Mouse (Mus musculus) neural tube, embryonic 13.5 days (tissue): ENCODE measurements at regions not wholly inside any gene's neighbourhood (a gene's known extent, or its start where the extent isn't known, plus 50 kb on each side); places are given as distances from the start of the nearest gene placed in this dataset.

Source experiments
- ATAC-seq: fragments of 200-750 bp; cut with Nextera tagmentation; 2 replicates; pipeline ENCODE4 v1.8.0; 2017; ENCODE audit warnings: low read depth, mild to moderate bottlenecking, moderate TSS enrichment, moderate library complexity
- H3K27ac ChIP-seq: fragments of 300-500 bp; sonication (generic); replicated peaks from 2 replicates; pipeline ENCODE4 v1.5.1; 2015; ENCODE audit warnings: moderate library complexity, mild to moderate bottlenecking, inconsistent platforms
- H3K27me3 ChIP-seq: fragments of 300-500 bp; sonication (generic); 2 replicates; pipeline ENCODE4 v1.6.1; 2015; ENCODE audit warnings: mild to moderate bottlenecking, inconsistent platforms
- H3K36me3 ChIP-seq: fragments of 300-500 bp; sonication (generic); 2 replicates; pipeline ENCODE4 v1.6.1; 2015; ENCODE audit warnings: mild to moderate bottlenecking, inconsistent platforms
- H3K4me1 ChIP-seq: fragments of 300-500 bp; sonication (generic); replicated peaks from 2 replicates; pipeline ENCODE4 v1.6.1; 2015; ENCODE audit warnings: inconsistent platforms
- H3K4me2 ChIP-seq: fragments of 300-500 bp; sonication (generic); 2 replicates; pipeline ENCODE4 v1.6.1; 2015; ENCODE audit warnings: inconsistent platforms, mild to moderate bottlenecking, moderate library complexity
- H3K4me3 ChIP-seq: fragments of 300-500 bp; sonication (generic); 2 replicates; pipeline ENCODE4 v1.5.1; 2015; ENCODE audit warnings: mild to moderate bottlenecking, inconsistent platforms
- H3K9ac ChIP-seq: fragments of 300-500 bp; sonication (generic); 2 replicates; pipeline ENCODE4 v1.6.1; 2015; ENCODE audit warnings: moderate library complexity, mild to moderate bottlenecking, inconsistent platforms
- H3K9me3 ChIP-seq: fragments of 300-500 bp; sonication (generic); 2 replicates; pipeline ENCODE4 v1.6.1; 2016; ENCODE audit warnings: inconsistent platforms
- WGBS: fragments of 180-500 bp; shearing (Covaris S2); methylation state at CpG from one replicate; pipeline ENCODE4 v1.1.7; 2015; 5-methylcytosine and 5-hydroxymethylcytosine counted together

GRCm38 (mm10) chr7:125336826-125337225 lies 107.7 kb upstream of the Kdm8 start:
- 84% methylated on average over 3 of the region's 3 CpGs for WGBS
- no peaks in the 10 kb centered on the region for H3K36me3 ChIP-seq
- no peak overlapping the region for H3K4me2 ChIP-seq
- peaks cover 51% of the 10 kb centered on the region for H3K27me3 ChIP-seq
- ATAC-seq: no peak
- peaks cover 34% of the 10 kb centered on the region for H3K4me1 ChIP-seq
- H3K27ac ChIP-seq: no peak overlapping the region
- H3K9ac ChIP-seq: no peak overlapping the region
- H3K4me3 ChIP-seq: no peak overlapping the region
- H3K9me3 ChIP-seq: no peaks in the 10 kb centered on the region

- Histone ChIP-seq H3K9ac (no peak overlapping the region), H3K36me3 (no peaks in the 10 kb centered on the region), H3K27me3 (peaks cover 37% of the 10 kb centered on the region), H3K4me3 (no peak overlapping the region), H3K4me2 (no peak overlapping the region), H3K27ac (no peak overlapping the region), H3K4me1 (peaks cover 34% of the 10 kb centered on the region), H3K9me3 (no peaks in the 10 kb centered on the region)
- 83% methylated on average over 6 of the region's 6 CpGs for WGBS
- no peak for ATAC-seq
Observed at GRCm38 (mm10) chr7:125338177-125338751, 106.2 kb upstream of the Kdm8 start.

- H3K27ac ChIP-seq: peak overlapping the region; percentile 80
- peaks cover 27% of the 10 kb centered on the region for H3K27me3 ChIP-seq
- H3K4me2 ChIP-seq: peak overlapping the region; percentile 26; the same call in 1 of the 2 replicates
- 35% methylated on average over 14 of the region's 14 CpGs for WGBS
- H3K36me3 ChIP-seq: no peaks in the 10 kb centered on the region
- peak; percentile 84 for ATAC-seq
- no peaks in the 10 kb centered on the region for H3K9me3 ChIP-seq
- H3K9ac ChIP-seq: 0 out of 2 replicates have a peak overlapping the region, but pooled peaks have one; percentile 12
- H3K4me3 ChIP-seq: no peak overlapping the region
- peaks cover 30% of the 10 kb centered on the region for H3K4me1 ChIP-seq
Observed at GRCm38 (mm10) chr7:125340326-125340905, 104.1 kb upstream of the Kdm8 start.

- H3K27me3 ChIP-seq: peaks cover 4% of the 10 kb centered on the region; the same call in 1 of the 2 replicates
- WGBS: 72% methylated on average over 3 of the region's 3 CpGs
- H3K4me3 ChIP-seq: no peak overlapping the region
Observed at GRCm38 (mm10) chr7:125349606-125350005, 94.9 kb upstream of the Kdm8 start.

GRCm38 (mm10) chr7:125354211-125354610 lies 90.3 kb upstream of the Kdm8 start:
- Histone ChIP-seq H3K27ac (no peak overlapping the region), H3K9me3 (no peaks in the 10 kb centered on the region), H3K27me3 (no peaks in the 10 kb centered on the region), H3K4me3 (no peak overlapping the region), H3K4me2 (no peak overlapping the region), H3K9ac (no peak overlapping the region), H3K36me3 (no peaks in the 10 kb centered on the region), H3K4me1 (0 out of 2 replicates have a peak, but pooled peaks cover 6% of the 10 kb centered on the region)
- 96% methylated on average over 1 of the region's 1 CpGs for WGBS
- ATAC-seq: no peak

More at GRCm38 (mm10) chr7:125349606-125350005, 94.9 kb upstream of the Kdm8 start:
- H3K4me2 ChIP-seq: no peak overlapping the region
- no peak overlapping the region for H3K9ac ChIP-seq
- H3K36me3 ChIP-seq: no peaks in the 10 kb centered on the region
- 0 out of 2 replicates have a peak, but pooled peaks cover under 1% of the 10 kb centered on the region for H3K4me1 ChIP-seq
- no peak for ATAC-seq
- H3K9me3 ChIP-seq: no peaks in the 10 kb centered on the region
- H3K27ac ChIP-seq: no peak overlapping the region

- WGBS: 49% methylated on average over 10 of the region's 10 CpGs
- ATAC-seq: no peak
- no peak overlapping the region for H3K4me3 ChIP-seq
- 0 out of 2 replicates have a peak, but pooled peaks cover 6% of the 10 kb centered on the region for H3K4me1 ChIP-seq
- H3K9ac ChIP-seq: no peak overlapping the region
- no peak overlapping the region for H3K27ac ChIP-seq
- H3K4me2 ChIP-seq: no peak overlapping the region
- no peaks in the 10 kb centered on the region for H3K9me3 ChIP-seq
- H3K27me3 ChIP-seq: no peaks in the 10 kb centered on the region
- H3K36me3 ChIP-seq: no peaks in the 10 kb centered on the region
Observed at GRCm38 (mm10) chr7:125354956-125355355, 89.5 kb upstream of the Kdm8 start.

GRCm38 (mm10) chr7:125358016-125358415 lies 86.5 kb upstream of the Kdm8 start:
- Histone ChIP-seq H3K9ac (no peak overlapping the region), H3K36me3 (no peaks in the 10 kb centered on the region), H3K4me2 (no peak overlapping the region), H3K4me3 (no peak overlapping the region), H3K4me1 (0 out of 2 replicates have a peak, but pooled peaks cover 6% of the 10 kb centered on the region), H3K27ac (no peak overlapping the region), H3K9me3 (no peaks in the 10 kb centered on the region), H3K27me3 (no peaks in the 10 kb centered on the region)
- 50% methylated on average over 4 of the region's 4 CpGs for WGBS
- ATAC-seq: no peak

GRCm38 (mm10) chr7:125383021-125383420 lies 61.5 kb upstream of the Kdm8 start:
- 70% methylated on average over 2 of the region's 2 CpGs for WGBS
- no peak for ATAC-seq

GRCm38 (mm10) chr7:125384171-125384570 lies 60.3 kb upstream of the Kdm8 start:
- no peak overlapping the region for H3K27ac ChIP-seq
- 77% methylated on average over 4 of the region's 4 CpGs for WGBS

More at GRCm38 (mm10) chr7:125383021-125383420, 61.5 kb upstream of the Kdm8 start:
- no peak overlapping the region for H3K9ac ChIP-seq
- no peaks in the 10 kb centered on the region for H3K4me1 ChIP-seq
- no peak overlapping the region for H3K4me2 ChIP-seq
- no peak overlapping the region for H3K4me3 ChIP-seq
- H3K27me3 ChIP-seq: no peaks in the 10 kb centered on the region
- no peaks in the 10 kb centered on the region for H3K9me3 ChIP-seq
- H3K27ac ChIP-seq: no peak overlapping the region
- no peaks in the 10 kb centered on the region for H3K36me3 ChIP-seq

GRCm38 (mm10) chr7:125392536-125392935 lies 51.9 kb upstream of the Kdm8 start:
- Histone ChIP-seq H3K9me3 (no peaks in the 10 kb centered on the region), H3K4me1 (peaks cover 8% of the 10 kb centered on the region), H3K4me3 (no peak overlapping the region), H3K27ac (no peak overlapping the region), H3K4me2 (peak overlapping the region; percentile 64), H3K36me3 (no peaks in the 10 kb centered on the region), H3K27me3 (peaks cover 17% of the 10 kb centered on the region), H3K9ac (no peak overlapping the region)
- no peak for ATAC-seq
- 54% methylated on average over 3 of the region's 3 CpGs for WGBS

More at GRCm38 (mm10) chr7:125384171-125384570, 60.3 kb upstream of the Kdm8 start:
- Histone ChIP-seq H3K9ac (no peak overlapping the region), H3K36me3 (no peaks in the 10 kb centered on the region), H3K4me3 (no peak overlapping the region), H3K4me2 (no peak overlapping the region), H3K4me1 (no peaks in the 10 kb centered on the region), H3K27me3 (no peaks in the 10 kb centered on the region), H3K9me3 (no peaks in the 10 kb centered on the region)
- ATAC-seq: no peak

GRCm38 (mm10) chr7:125393228-125393627 lies 51.2 kb upstream of the Kdm8 start:
- peaks cover 8% of the 10 kb centered on the region for H3K4me1 ChIP-seq
- WGBS: 2% methylated on average over 16 of the region's 16 CpGs
- peaks cover 17% of the 10 kb centered on the region for H3K27me3 ChIP-seq
- H3K9me3 ChIP-seq: no peaks in the 10 kb centered on the region
- H3K4me3 ChIP-seq: peak overlapping the region; percentile 37
- H3K27ac ChIP-seq: peak overlapping the region; percentile 70
- H3K4me2 ChIP-seq: peak overlapping the region; percentile 64
- peak overlapping the region; percentile 69 for H3K9ac ChIP-seq
- ATAC-seq: peak; percentile 70
- H3K36me3 ChIP-seq: no peaks in the 10 kb centered on the region

- Histone ChIP-seq H3K4me2 (peak overlapping the region; percentile 64), H3K9ac (peak overlapping the region; percentile 69), H3K27ac (peak overlapping the region; percentile 70), H3K9me3 (no peaks in the 10 kb centered on the region), H3K4me1 (peaks cover 8% of the 10 kb centered on the region), H3K27me3 (peaks cover 17% of the 10 kb centered on the region), H3K4me3 (peak overlapping the region; percentile 37), H3K36me3 (no peaks in the 10 kb centered on the region)
- peak; percentile 95 for ATAC-seq
- WGBS: under 1% methylated on average over 33 of the region's 33 CpGs
Observed at GRCm38 (mm10) chr7:125393654-125394346, 50.7 kb upstream of the Kdm8 start.
